ENCODE assay signal across 9 mouse cellular contexts in the genomic region with DNA sequence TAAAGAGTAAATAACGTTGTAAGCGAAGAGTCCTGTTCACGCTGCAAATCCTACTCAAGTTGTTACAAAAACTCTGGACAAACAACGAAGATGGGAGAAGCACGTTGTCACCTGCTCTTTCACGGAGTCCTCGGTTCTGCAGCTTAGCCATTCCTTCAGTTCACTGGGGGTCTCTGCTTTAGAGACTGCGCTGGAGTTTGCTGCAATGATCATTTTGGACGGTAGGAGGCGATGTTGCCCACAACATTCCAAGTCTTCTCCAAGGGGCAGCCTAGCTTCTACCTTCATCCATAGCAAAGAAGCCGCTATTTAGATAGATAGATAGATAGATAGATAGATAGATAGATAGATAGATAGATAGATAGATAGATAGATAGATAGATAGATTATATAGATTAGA. TPM values are rescaled to one million over a fixed set of nuclear protein-coding genes. Genes with fewer than 3 reads are reported as not detected.
DNase-seq lines count a peak whose midpoint lies in the region; ATAC-seq and TF ChIP-seq lines count a peak whose summit lies in the region.
"Had no signal": no experiment of that assay in that cellular context is flagged by ENCODE, and none has a peak within 500 bp of the region (broad histone marks: within the 10 kb centered on the region; RNA-seq: fewer than 3 reads in every experiment).

No protein-coding gene starts in this region.

- 0 out of 2 replicates have a peak, but pooled peaks cover 6% of the 10 kb centered on the region for H3K27me3 ChIP-seq in kidney, embryonic 16.5 days (ENCODE audit: insufficient read depth, low read length)
- no peaks in the 10 kb centered on the region for H3K27me3 ChIP-seq in splenic B cell, adult 2 months (ENCODE audit: control insufficient read depth, insufficient read depth, low read length, poor library complexity, severe bottlenecking)
- H3K27me3 ChIP-seq: embryonic facial prominence, embryonic 13.5 days had no signal

- H3K4me3 ChIP-seq in kidney, embryonic 16.5 days (ENCODE audit: low read length): no peak overlapping the region
- H3K4me3 ChIP-seq in embryonic fibroblast, embryonic 13.5 days (ENCODE audit: insufficient read depth, low read length): no peak overlapping the region
- H3K4me3 ChIP-seq: embryonic facial prominence, embryonic 13.5 days had no signal

- no peak for TF ChIP-seq POLR2A in embryonic fibroblast, embryonic 13.5 days (IDR thresholded peaks at IDR 0.05; ENCODE audit: low read depth, low read length)

- no peaks in the 10 kb centered on the region for H3K4me1 ChIP-seq in kidney, embryonic 16.5 days (ENCODE audit: insufficient read depth, low read length)
- no peaks in the 10 kb centered on the region for H3K4me1 ChIP-seq in embryonic fibroblast, embryonic 13.5 days (ENCODE audit: control insufficient read depth, insufficient read depth, low read length)

- no peaks in the 10 kb centered on the region for H3K36me3 ChIP-seq in kidney, embryonic 16.5 days (ENCODE audit: insufficient read depth, low read length)
- no peaks in the 10 kb centered on the region for H3K36me3 ChIP-seq in splenic B cell, adult 2 months (ENCODE audit: control insufficient read depth, insufficient read depth, low read length, poor library complexity, severe bottlenecking)
- H3K36me3 ChIP-seq: embryonic facial prominence, embryonic 13.5 days had no signal

- WGBS in kidney, embryonic 16.5 days: 11% methylated on average over 11 of the region's 11 CpGs

- H3K9ac ChIP-seq in kidney, embryonic 16.5 days (replicated peaks; ENCODE audit: low read length): no peak overlapping the region
- H3K9ac ChIP-seq: embryonic facial prominence, embryonic 13.5 days had no signal

- H3K27ac ChIP-seq in kidney, embryonic 16.5 days (ENCODE audit: low read length): no peak overlapping the region
- no peak overlapping the region for H3K27ac ChIP-seq in embryonic fibroblast, embryonic 13.5 days (ENCODE audit: insufficient read depth, low read length)
- H3K27ac ChIP-seq: embryonic facial prominence, embryonic 13.5 days had no signal

- H3K9me3 ChIP-seq in kidney, embryonic 16.5 days (ENCODE audit: low read length): no peaks in the 10 kb centered on the region
- H3K9me3 ChIP-seq: embryonic facial prominence, embryonic 13.5 days had no signal

- TF ChIP-seq CTCF in embryonic fibroblast, embryonic 13.5 days (IDR thresholded peaks at IDR 0.05; ENCODE audit: borderline replicate concordance, insufficient read depth, low read length): peak; percentile 57; the same call in 1 of the 2 replicates

- no peak overlapping the region for H3K4me2 ChIP-seq in kidney, embryonic 16.5 days (replicated peaks; ENCODE audit: low read depth, low read length)
- H3K4me2 ChIP-seq: embryonic facial prominence, embryonic 13.5 days had no signal

- peak; percentile 11 for DNase-seq in kidney, adult 11 months
- DNase-seq in adrenal gland, postnatal 25 days: peak; percentile 32
- DNase-seq in heart, postnatal 4 days: peak; percentile 82
- peak; percentile 76 to 90 for DNase-seq in layer of hippocampus, postnatal 25 days (ENCODE audit: extremely low spot score in 1 of 2, low spot score in 1 of 2)
- peak; percentile 61 for DNase-seq in splenic B cell, adult 2 months (ENCODE audit: low read depth, low spot score)

- ATAC-seq in kidney, embryonic 16.5 days (ENCODE audit: low FRiP score, low TSS enrichment): no peak
- ATAC-seq in megakaryocyte-erythroid progenitor cell, adult 5-6 weeks (replicated peaks; ENCODE audit: low FRiP score, low TSS enrichment, poor library complexity, severe bottlenecking): peak; percentile 47; the same call in 1 of the 2 replicates

RNA-seq across cellular contexts. Expression of a gene that starts 23.7 kb away (rescaled TPM):
- not detected in 2 replicates for polyA plus RNA-seq in kidney, embryonic 16.5 days (2015; fragmentation: Nextera tagmentation; extraction: Ambion mirVana)
- not detected in 2 replicates for total RNA-seq in adrenal gland, postnatal 25 days (2021)
- not detected in 2 replicates for polyA plus RNA-seq in embryonic fibroblast, embryonic 13.5 days (2011; ENCODE audit: insufficient read length, low read depth, missing spikeins)
- total RNA-seq in heart, postnatal 4 days (2021): not detected
- total RNA-seq in layer of hippocampus, postnatal 25 days (2021): not detected
- not detected in 2 replicates for total RNA-seq in megakaryocyte-erythroid progenitor cell, adult 5-6 weeks (2014; fragmentation: Nextera tagmentation)
- not detected in 2 replicates for total RNA-seq in megakaryocyte-erythroid progenitor cell, adult 5-6 weeks (2017)
- polyA plus RNA-seq: embryonic facial prominence, embryonic 13.5 days had no signal

RNA-seq across cellular contexts. Expression of a gene that starts 33.4 kb away (rescaled TPM):
- 20.8 and 21.6 TPM in 2 replicates for polyA plus RNA-seq in kidney, embryonic 16.5 days (2015; fragmentation: Nextera tagmentation; extraction: Ambion mirVana)
- 3.2 and 4.1 TPM in 2 replicates for total RNA-seq in adrenal gland, postnatal 25 days (2021)
- polyA plus RNA-seq in embryonic fibroblast, embryonic 13.5 days (2011; ENCODE audit: insufficient read length, low read depth, missing spikeins): 6.8 and 7.0 TPM in 2 replicates
- 1 to 10 TPM; 4.4 to 6.0 TPM for total RNA-seq in heart, postnatal 4 days (2021)
- 1 to 10 TPM; 1.2 to 2.0 TPM for total RNA-seq in layer of hippocampus, postnatal 25 days (2021)
- total RNA-seq in megakaryocyte-erythroid progenitor cell, adult 5-6 weeks (2014; fragmentation: Nextera tagmentation): 21.2 and 21.6 TPM in 2 replicates
- 10.7 and 24.0 TPM in 2 replicates for total RNA-seq in megakaryocyte-erythroid progenitor cell, adult 5-6 weeks (2017)

Comparison
In these comparisons a context has a peak if more than half of its experiments do, and no peak if none do; other contexts are left out.
1. DNase-seq: peak in every context shown above with its lines; median percentile 83 in layer of hippocampus, postnatal 25 days; 82 in heart, postnatal 4 days; 61 in splenic B cell, adult 2 months; 32 in adrenal gland, postnatal 25 days; 11 in kidney, adult 11 months.